Mouse (Mus musculus) CH12.LX (cell line): ENCODE data around the gene Copg2. TPM values are rescaled to one million over a fixed set of nuclear protein-coding genes. Genes with fewer than 3 reads are reported as not detected.

Source experiments
- DNase-seq: peaks from one replicate; pipeline ENCODE4 v3.0.0-alpha.2; 2013; ENCODE audit errors: extremely low read depth
- H3K27ac ChIP-seq: 2 replicates; pipeline ENCODE4 v1.5.1; 2012; ENCODE audit warnings: low read depth, mild to moderate bottlenecking, control low read depth, moderate library complexity; ENCODE audit not compliant: insufficient read depth
- H3K27me3 ChIP-seq: replicated peaks from 2 replicates; pipeline ENCODE3; 2012; ENCODE audit warnings: inconsistent platforms
- H3K36me3 ChIP-seq, 2 experiments: replicated peaks in 1 of 2; 2 replicates each; pipeline versions ENCODE3 to v1.6.1; 2012; ENCODE audit warnings: inconsistent platforms in 1 of 2, low read length in 1 of 2, mild to moderate bottlenecking in 1 of 2, mixed read lengths in 1 of 2, moderate library complexity in 1 of 2; ENCODE audit not compliant: control insufficient read depth in 1 of 2, insufficient read depth in 1 of 2
- H3K4me1 ChIP-seq, 2 experiments: 2 replicates each; pipeline ENCODE4 v1.6.1; 2012; ENCODE audit warnings: inconsistent platforms in 1 of 2, moderate library complexity in 1 of 2; ENCODE audit not compliant: insufficient read depth in 2 of 2, control insufficient read depth in 1 of 2
- H3K4me2 ChIP-seq: 2 replicates; pipeline ENCODE4 v1.6.1; 2012; ENCODE audit warnings: low read depth, mild to moderate bottlenecking, control low read depth; ENCODE audit not compliant: poor library complexity, insufficient read depth, severe bottlenecking
- H3K4me3 ChIP-seq, 3 experiments: fragments of 150-350 bp in 1 of 3; sonication (generic) in 1 of 3; replicated peaks in 1 of 3; 2 replicates each; pipeline versions ENCODE3 to v1.5.1; 2011 to 2012; ENCODE audit warnings: low read depth in 2 of 3, low read length in 2 of 3, mild to moderate bottlenecking in 2 of 3, moderate library complexity in 2 of 3, control low read depth in 1 of 3, improper control_type of control experiment in 1 of 3, inconsistent platforms in 1 of 3, mixed read lengths in 1 of 3; ENCODE audit not compliant: poor library complexity in 1 of 3
- H3K79me2 ChIP-seq: replicated peaks from 2 replicates; pipeline ENCODE4 v1.6.1; 2012; ENCODE audit warnings: mild to moderate bottlenecking, moderate library complexity; ENCODE audit not compliant: control insufficient read depth, poor library complexity, insufficient read depth, severe bottlenecking; ENCODE audit errors: extremely low read depth
- H3K9ac ChIP-seq: 2 replicates; pipeline ENCODE4 v1.6.1; 2012; ENCODE audit warnings: low read depth, mild to moderate bottlenecking, control low read depth, moderate library complexity; ENCODE audit not compliant: insufficient read depth
- H3K9me3 ChIP-seq: replicated peaks from 2 replicates; pipeline ENCODE3; 2012; ENCODE audit warnings: low read length, inconsistent platforms, mixed read lengths
- CHD1 ChIP-seq: IDR thresholded peaks from 2 replicates; pipeline ENCODE4 v1.6.1; 2012; ENCODE audit warnings: low read depth, low read length, improper control_type of control experiment, inconsistent platforms
- CHD2 ChIP-seq: IDR thresholded peaks from 2 replicates; pipeline ENCODE4 v1.6.1; 2011; ENCODE audit warnings: low read length, improper control_type of control experiment
- CTCF ChIP-seq, 2 experiments: IDR thresholded peaks in 1 of 2; conservative IDR thresholded peaks in 1 of 2; 2 replicates each; pipeline ENCODE4 v1.5.1; 2011 to 2012; ENCODE audit warnings: low read depth in 2 of 2, low read length in 2 of 2, improper control_type of control experiment in 1 of 2, inconsistent platforms in 1 of 2, mild to moderate bottlenecking in 1 of 2, moderate library complexity in 1 of 2
- HCFC1 ChIP-seq: IDR thresholded peaks from 2 replicates; pipeline ENCODE4 v1.6.1; 2012; ENCODE audit warnings: low read depth, mild to moderate bottlenecking, inconsistent platforms, low read length, improper control_type of control experiment
- JUND ChIP-seq: conservative IDR thresholded peaks from 2 replicates; pipeline ENCODE4 v1.6.1; 2011; ENCODE audit warnings: low read depth, low read length, improper control_type of control experiment
- MAFK ChIP-seq: IDR thresholded peaks from 2 replicates; pipeline ENCODE4 v1.6.1; 2011; ENCODE audit warnings: low read length, improper control_type of control experiment; ENCODE audit not compliant: insufficient replicate concordance
- MAX ChIP-seq: IDR thresholded peaks from 2 replicates; pipeline ENCODE4 v1.6.1; 2011; ENCODE audit warnings: low read length, improper control_type of control experiment
- MXI1 ChIP-seq: IDR thresholded peaks from 2 replicates; pipeline ENCODE4 v1.6.1; 2011; ENCODE audit warnings: mild to moderate bottlenecking, low read depth, low read length, improper control_type of control experiment
- MYC ChIP-seq: IDR thresholded peaks from 2 replicates; pipeline ENCODE4 v1.6.1; 2011; ENCODE audit warnings: low read depth, mild to moderate bottlenecking, improper control_type of control experiment, low read length
- NELFE ChIP-seq: IDR thresholded peaks from 2 replicates; pipeline ENCODE4 v1.6.1; 2011; ENCODE audit warnings: low read depth, low read length, improper control_type of control experiment
- POLR2AphosphoS2 ChIP-seq: IDR thresholded peaks from 2 replicates; pipeline ENCODE4 v1.6.1; 2011; ENCODE audit warnings: low read depth, low read length, improper control_type of control experiment
- RCOR1 ChIP-seq: conservative IDR thresholded peaks from 2 replicates; pipeline ENCODE4 v1.6.1; 2012; ENCODE audit warnings: low read depth, mild to moderate bottlenecking, inconsistent platforms, low read length, improper control_type of control experiment
- SIN3A ChIP-seq: IDR thresholded peaks from 2 replicates; pipeline ENCODE4 v1.6.1; 2012; ENCODE audit warnings: low read length, improper control_type of control experiment, inconsistent platforms
- TBP ChIP-seq: conservative IDR thresholded peaks from 2 replicates; pipeline ENCODE4 v1.6.1; 2011; ENCODE audit warnings: low read depth, low read length, improper control_type of control experiment
- UBTF ChIP-seq: IDR thresholded peaks from 2 replicates; pipeline ENCODE4 v1.6.1; 2012; ENCODE audit warnings: low read depth, mild to moderate bottlenecking, inconsistent platforms, low read length, improper control_type of control experiment, moderate library complexity
- USF2 ChIP-seq: conservative IDR thresholded peaks from 2 replicates; pipeline ENCODE4 v1.6.1; 2011; ENCODE audit warnings: low read depth, low read length, improper control_type of control experiment
- ZC3H11A ChIP-seq: IDR thresholded peaks from 2 replicates; pipeline ENCODE4 v1.6.1; 2012; ENCODE audit warnings: low read depth, mild to moderate bottlenecking, inconsistent platforms, low read length, improper control_type of control experiment
- ZKSCAN1 ChIP-seq: IDR thresholded peaks from 2 replicates; pipeline ENCODE4 v1.6.1; 2012; ENCODE audit warnings: low read depth, inconsistent platforms, low read length, improper control_type of control experiment, borderline replicate concordance
- ZMIZ1 ChIP-seq: IDR thresholded peaks from 2 replicates; pipeline ENCODE4 v1.6.1; 2012; ENCODE audit warnings: low read depth, mild to moderate bottlenecking, inconsistent platforms, low read length, improper control_type of control experiment
- dilution Hi-C: fragments of 300-500 bp; cut with MboI; formaldehyde crosslinking; loops from 2 replicates; pipeline ENCODE4 v1.14.3; 2020; ENCODE audit warnings: low sequenced_read_pairs; ENCODE audit not compliant: extremely low pct_unique_long_range_greater_than_20kb, extremely low pct_ligation_motif_present
- in situ Hi-C: fragments of 300-500 bp; cut with MboI; formaldehyde crosslinking; loops from 3 replicates; pipeline ENCODE4 v1.14.3; 2019; ENCODE audit warnings: low sequenced_read_pairs, low pct_ligation_motif_present, low pct_unique_long_range_greater_than_20kb, mixed read lengths
- polyA plus RNA-seq: library from polyadenylated mRNA; unstranded; fragments of >175 nt; gene quantifications from 2 replicates; pipeline ENCODE4 v1.2.1, GENCODE M21; 2012; ENCODE audit warnings: low read depth; ENCODE audit not compliant: insufficient read length
- total RNA-seq, 2 experiments: library from RNA; depleted of rRNA; stranded (reverse); fragments of 300-350 nt in 1 of 2; fragments of >200 nt in 1 of 2; gene quantifications; 2 replicates each; pipeline ENCODE4 v1.2.3; 2012 to 2014

The Copg2 gene
- total and polyA plus RNA-seq, 3 experiments, result 23.3 to 43.7 (median 28.9) TPM

DNA sequence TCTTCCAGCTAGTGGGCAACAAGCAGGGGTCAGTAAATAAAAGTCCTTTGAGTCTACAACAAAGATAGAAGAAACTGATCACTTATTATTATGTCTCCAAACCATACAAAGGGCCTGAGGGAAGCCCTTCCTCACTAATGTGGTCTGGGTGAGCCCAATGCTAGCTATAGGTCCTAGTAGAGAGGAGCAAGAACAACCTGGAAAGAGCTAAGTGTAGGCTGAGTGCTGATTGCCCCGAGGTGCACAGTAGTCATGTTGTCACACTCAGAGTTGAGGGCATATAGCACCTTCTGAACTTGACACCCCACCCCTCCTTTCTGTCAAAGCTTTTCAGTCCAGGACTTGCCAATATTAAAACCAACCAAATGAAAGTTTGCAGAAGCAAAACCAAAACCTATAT, 146.7 kb downstream of the Copg2 start:
- no peak overlapping the region for H3K4me2 ChIP-seq
- H3K36me3 ChIP-seq, result peaks cover 6 to 41% of the 10 kb centered on the region in 2 experiments
- no peaks in the 10 kb centered on the region for H3K9me3 ChIP-seq
- H3K4me3 ChIP-seq, result no peak overlapping the region
- no peak for DNase-seq
- H3K79me2 ChIP-seq, result no peaks in the 10 kb centered on the region
- dilution Hi-C loops, result no loop called here
- no peak overlapping the region for H3K27ac ChIP-seq
- no peak for TF ChIP-seq NELFE
- no peak for TF ChIP-seq HCFC1
- TF ChIP-seq ZC3H11A, result no peak
- TF ChIP-seq ZKSCAN1, result no peak
- TF ChIP-seq JUND, result no peak
- no peak for TF ChIP-seq MYC
- no peak for TF ChIP-seq MAFK
- TF ChIP-seq SIN3A, result no peak
- no peaks in the 10 kb centered on the region; a peak in 1 of 4 replicates for H3K4me1 ChIP-seq
- H3K9ac ChIP-seq, result no peak overlapping the region
- in situ Hi-C loops, result no loop called here
- no peaks in the 10 kb centered on the region for H3K27me3 ChIP-seq

DNA sequence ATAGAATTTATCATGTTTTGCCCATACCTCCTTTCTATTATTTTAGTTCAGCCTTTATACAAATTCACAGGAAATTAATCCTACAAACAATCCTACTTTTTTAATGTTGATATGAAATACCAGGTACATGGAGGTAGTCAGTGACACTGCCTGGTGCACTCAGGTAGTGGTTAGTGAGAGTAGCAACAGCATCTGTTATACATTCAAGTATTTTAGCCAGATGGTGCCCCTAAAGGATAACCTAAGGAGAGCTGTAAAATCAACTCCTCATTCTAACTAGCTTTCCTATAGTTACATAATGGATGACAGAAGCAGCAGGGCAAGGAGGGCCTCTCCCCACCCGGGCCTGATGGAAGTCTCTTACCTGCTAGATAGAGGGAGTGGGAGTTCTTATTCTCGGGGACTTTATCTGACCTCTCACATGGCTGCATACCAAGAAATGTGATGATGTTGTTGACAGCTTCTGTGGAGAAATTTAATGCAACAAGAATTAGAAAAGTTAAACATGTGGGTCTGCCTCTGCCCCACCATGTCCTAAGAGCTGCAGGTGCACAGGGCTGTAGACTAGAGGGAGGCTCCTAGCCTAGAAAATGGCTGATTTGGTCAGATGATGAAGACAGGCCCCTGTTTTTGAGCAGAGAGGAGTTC, 147.4 kb downstream of the Copg2 start:
- no peaks in the 10 kb centered on the region for H3K27me3 ChIP-seq
- no peak overlapping the region for H3K27ac ChIP-seq

More for the DNA sequence above, 147.4 kb downstream of the Copg2 start:
- Histone ChIP-seq H3K9me3 (no peaks in the 10 kb centered on the region), H3K36me3 (peaks cover 6 to 43% of the 10 kb centered on the region in 2 experiments), H3K4me3 (no peak overlapping the region), H3K4me1 (no peaks in the 10 kb centered on the region; a peak in 1 of 4 replicates), H3K4me2 (no peak overlapping the region), H3K9ac (no peak overlapping the region), H3K79me2 (no peaks in the 10 kb centered on the region)
- dilution Hi-C loops, result no loop called here
- TF ChIP-seq CHD2 (no peak), UBTF (no peak), MAX (no peak), CHD1 (no peak), NELFE (no peak), CTCF (conservative IDR thresholded peaks at IDR 0.05 in 1 of 2, IDR thresholded peaks at IDR 0.05 in 1 of 2; ENCODE audit: low read depth in 2 of 2, low read length in 2 of 2) (no peak), RCOR1 (no peak), POLR2AphosphoS2 (no peak), TBP (no peak), MXI1 (no peak), ZMIZ1 (no peak), MYC (no peak), USF2 (no peak)
- in situ Hi-C loops, result no loop called here
- no peak for DNase-seq
